Mouse (Mus musculus): Measurements from ENCODE around the gene Cenpv.

Cenpv gene

GRCm38 (mm10) chr11:62554163-62554855 is 15.2 kb upstream of the Cenpv start:
- DNase-seq (ENCODE audit: low read depth, low spot score) = peak; percentile 22

GRCm38 (mm10) chr11:62553633-62554032 is 14.6 kb upstream of the Cenpv start:
- no peak for DNase-seq (ENCODE audit: low read depth, low spot score)

- DNase-seq (ENCODE audit: low read depth, low spot score) = peak; percentile 36
These were observed 14.1 kb upstream of the Cenpv start for GRCm38 (mm10) chr11:62553186-62553585.

GRCm38 (mm10) chr11:62551226-62552119 is 12.4 kb upstream of the Cenpv start:
- DNase-seq (ENCODE audit: low read depth, low spot score) = peak; percentile 93

GRCm38 (mm10) chr11:62550727-62551225 is 11.7 kb upstream of the Cenpv start, which contains the start of gene Ubb:
Gene Ubb, plus strand, starts transcription at chr11:62551171.
- DNase-seq (ENCODE audit: low read depth, low spot score) = peak; percentile 100

GRCm38 (mm10) chr11:62550227-62550685 is 11.2 kb upstream of the Cenpv start:
- DNase-seq (ENCODE audit: low read depth, low spot score) = peak; percentile 69

GRCm38 (mm10) chr11:62549782-62550181 is 10.7 kb upstream of the Cenpv start:
- peak; percentile 70 for DNase-seq (ENCODE audit: low read depth, low spot score)

- no peak for DNase-seq (ENCODE audit: low read depth, low spot score)
These were observed 4.9 kb upstream of the Cenpv start for GRCm38 (mm10) chr11:62543991-62544390.

- DNase-seq (ENCODE audit: low read depth, low spot score) = no peak
These were observed 2.5 kb upstream of the Cenpv start for GRCm38 (mm10) chr11:62541581-62541980.

- DNase-seq (ENCODE audit: low read depth, low spot score) = no peak
These were observed 1.9 kb upstream of the Cenpv start for GRCm38 (mm10) chr11:62540969-62541368.

- no peak for DNase-seq (ENCODE audit: low read depth, low spot score)
These were observed 1.1 kb upstream of the Cenpv start for GRCm38 (mm10) chr11:62540167-62540566.

GRCm38 (mm10) chr11:62538321-62539088 is 556 bp downstream of the Cenpv start:
- DNase-seq (ENCODE audit: low read depth, low spot score) = peak; percentile 58

- no peak for DNase-seq (ENCODE audit: low read depth, low spot score)
These were observed 1.5 kb downstream of the Cenpv start for GRCm38 (mm10) chr11:62537590-62537989.

GRCm38 (mm10) chr11:62537089-62537488 is 2.0 kb downstream of the Cenpv start:
- no peak for DNase-seq (ENCODE audit: low read depth, low spot score)

- no peak for DNase-seq (ENCODE audit: low read depth, low spot score)
These were observed 16.8 kb downstream of the Cenpv start for GRCm38 (mm10) chr11:62522283-62522682.

GRCm38 (mm10) chr11:62518991-62519390 is 20.1 kb downstream of the Cenpv start:
- DNase-seq (ENCODE audit: low read depth, low spot score) = no peak

GRCm38 (mm10) chr11:62513311-62513710 is 25.8 kb downstream of the Cenpv start:
- DNase-seq (ENCODE audit: low read depth, low spot score) = no peak

- no peak for DNase-seq (ENCODE audit: low read depth, low spot score)
These were observed 26.5 kb downstream of the Cenpv start for GRCm38 (mm10) chr11:62512529-62513080.

GRCm38 (mm10) chr11:62511444-62512202 is 27.4 kb downstream of the Cenpv start:
- DNase-seq (ENCODE audit: low read depth, low spot score) = no peak

GRCm38 (mm10) chr11:62510956-62511355 is 28.1 kb downstream of the Cenpv start:
- DNase-seq (ENCODE audit: low read depth, low spot score) = no peak

- DNase-seq (ENCODE audit: low read depth, low spot score) = no peak
These were observed 29.5 kb downstream of the Cenpv start for GRCm38 (mm10) chr11:62509571-62509970.

Measured in CD4-positive, CD25-positive, alpha-beta regulatory T cell, adult 2 months (primary cell).